Comparison of ENCODE assay signal across 7 mouse cellular contexts in genomic region chr1:155029195-155029879, GRCm38 (mm10).
DNase-seq lines count a peak whose midpoint lies in the region; ATAC-seq lines count a peak whose summit lies in the region.

No protein-coding gene starts in this region.

- peaks cover 39% of the 10 kb centered on the region for H3K4me1 ChIP-seq in midbrain, embryonic 10.5 days
- peaks cover 22% of the 10 kb centered on the region for H3K4me1 ChIP-seq in midbrain, embryonic 13.5 days (replicated peaks)
- peaks cover 39% of the 10 kb centered on the region for H3K4me1 ChIP-seq in embryonic facial prominence, embryonic 12.5 days

- H3K27ac ChIP-seq in midbrain, embryonic 10.5 days (replicated peaks), result peak overlapping the region; percentile 38; the same call in 1 of the 2 replicates
- no peak overlapping the region for H3K27ac ChIP-seq in midbrain, embryonic 13.5 days
- H3K27ac ChIP-seq in embryonic facial prominence, embryonic 12.5 days, result no peak overlapping the region

- intact Hi-C loops in left cerebral cortex, postnatal 14 days (cut with DNase I), result no loop called here

- no peaks in the 10 kb centered on the region for H3K9me3 ChIP-seq in midbrain, embryonic 10.5 days (replicated peaks)
- no peaks in the 10 kb centered on the region for H3K9me3 ChIP-seq in midbrain, embryonic 13.5 days
- no peaks in the 10 kb centered on the region for H3K9me3 ChIP-seq in embryonic facial prominence, embryonic 12.5 days

- no peak overlapping the region for H3K4me3 ChIP-seq in midbrain, embryonic 10.5 days
- H3K4me3 ChIP-seq in midbrain, embryonic 13.5 days (replicated peaks), result no peak overlapping the region
- no peak overlapping the region for H3K4me3 ChIP-seq in embryonic facial prominence, embryonic 12.5 days

- peaks cover 36% of the 10 kb centered on the region for H3K27me3 ChIP-seq in midbrain, embryonic 10.5 days (ENCODE audit: low read depth, poor library complexity, severe bottlenecking)
- H3K27me3 ChIP-seq in midbrain, embryonic 13.5 days, result 0 out of 2 replicates have a peak, but pooled peaks cover 2% of the 10 kb centered on the region
- H3K27me3 ChIP-seq in embryonic facial prominence, embryonic 12.5 days, result no peaks in the 10 kb centered on the region

- H3K4me2 ChIP-seq in midbrain, embryonic 13.5 days (replicated peaks), result no peak overlapping the region
- peak overlapping the region; percentile 11; the same call in 1 of the 2 replicates for H3K4me2 ChIP-seq in embryonic facial prominence, embryonic 12.5 days (replicated peaks)

- ATAC-seq in midbrain, embryonic 13.5 days, result no peak
- no peak for ATAC-seq in embryonic facial prominence, embryonic 12.5 days (ENCODE audit: insufficient number of reproducible peaks, insufficient read depth, low FRiP score, low TSS enrichment)

- 65% methylated on average over 17 of the region's 17 CpGs for WGBS in midbrain, embryonic 10.5 days
- 66% methylated on average over 17 of the region's 17 CpGs for WGBS in midbrain, embryonic 13.5 days
- WGBS in embryonic facial prominence, embryonic 12.5 days, result 66% methylated on average over 17 of the region's 17 CpGs

- no peak for DNase-seq in midbrain, embryonic 10.5 days (ENCODE audit: low spot score)
- DNase-seq in left cerebral cortex, postnatal 14 days (ENCODE audit: low spot score in 2 of 2), result peak; percentile 70 to 75
- peak; percentile 79 to 88 for DNase-seq in right cerebral cortex, postnatal 36 days (ENCODE audit: low spot score in 2 of 2)
- no peak for DNase-seq in testis, postnatal 14 days (ENCODE audit: low spot score)
- DNase-seq in cerebellum, postnatal 10 days, result no peak

- H3K9ac ChIP-seq in midbrain, embryonic 13.5 days (replicated peaks), result no peak overlapping the region
- H3K9ac ChIP-seq in embryonic facial prominence, embryonic 12.5 days, result no peak overlapping the region

- no peaks in the 10 kb centered on the region for H3K36me3 ChIP-seq in midbrain, embryonic 10.5 days
- no peaks in the 10 kb centered on the region for H3K36me3 ChIP-seq in midbrain, embryonic 13.5 days
- no peaks in the 10 kb centered on the region for H3K36me3 ChIP-seq in embryonic facial prominence, embryonic 12.5 days

Comparison
In these comparisons a context has a peak if more than half of its experiments do, and no peak if none do; other contexts are left out.
1. DNase-seq: peak in left cerebral cortex, postnatal 14 days (2 of 2) and right cerebral cortex, postnatal 36 days (2 of 2); none in midbrain, embryonic 10.5 days (single experiment), testis, postnatal 14 days (single experiment) and cerebellum, postnatal 10 days (0 of 2).